Mouse (Mus musculus): ENCODE measurements around the gene Acer2. TPM values are rescaled to one million over a fixed set of nuclear protein-coding genes. Genes with fewer than 3 reads are reported as not detected.

Acer2 gene
- total and polyA plus RNA-seq, 3 experiments = 0.09 to 0.29 (median 0.13) TPM

DNA sequence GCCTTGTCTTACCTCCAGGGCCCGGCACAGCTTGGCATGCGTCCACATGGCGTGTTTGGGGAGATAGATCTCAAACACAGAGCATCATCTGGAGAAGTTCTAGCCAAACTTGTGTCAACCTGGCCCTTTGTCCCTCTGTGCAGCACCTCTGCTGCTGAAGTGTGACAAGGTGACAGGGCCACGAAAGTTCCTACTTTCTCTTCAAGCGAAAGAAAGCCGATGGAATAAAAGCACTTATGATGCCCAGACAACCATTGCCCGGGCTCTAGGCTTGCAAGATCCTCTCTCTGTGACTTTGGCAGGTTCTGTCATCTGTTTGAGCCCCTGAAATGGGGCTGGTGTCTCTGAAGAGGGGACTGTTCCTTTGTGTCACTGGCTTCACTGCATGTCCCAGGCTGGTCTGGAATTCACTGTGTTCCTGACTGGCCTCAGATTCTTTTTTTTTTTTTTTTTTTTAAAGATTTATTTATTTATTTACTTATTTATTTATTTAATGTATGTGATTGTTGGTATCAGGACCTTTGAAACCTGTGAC lies 56.0 kb downstream of the Acer2 start:
- Histone ChIP-seq H3K27ac (ENCODE audit: insufficient read depth, low read depth) (no peak overlapping the region), H3K4me2 (ENCODE audit: insufficient read depth, low read depth, poor library complexity, severe bottlenecking) (no peak overlapping the region)

DNA sequence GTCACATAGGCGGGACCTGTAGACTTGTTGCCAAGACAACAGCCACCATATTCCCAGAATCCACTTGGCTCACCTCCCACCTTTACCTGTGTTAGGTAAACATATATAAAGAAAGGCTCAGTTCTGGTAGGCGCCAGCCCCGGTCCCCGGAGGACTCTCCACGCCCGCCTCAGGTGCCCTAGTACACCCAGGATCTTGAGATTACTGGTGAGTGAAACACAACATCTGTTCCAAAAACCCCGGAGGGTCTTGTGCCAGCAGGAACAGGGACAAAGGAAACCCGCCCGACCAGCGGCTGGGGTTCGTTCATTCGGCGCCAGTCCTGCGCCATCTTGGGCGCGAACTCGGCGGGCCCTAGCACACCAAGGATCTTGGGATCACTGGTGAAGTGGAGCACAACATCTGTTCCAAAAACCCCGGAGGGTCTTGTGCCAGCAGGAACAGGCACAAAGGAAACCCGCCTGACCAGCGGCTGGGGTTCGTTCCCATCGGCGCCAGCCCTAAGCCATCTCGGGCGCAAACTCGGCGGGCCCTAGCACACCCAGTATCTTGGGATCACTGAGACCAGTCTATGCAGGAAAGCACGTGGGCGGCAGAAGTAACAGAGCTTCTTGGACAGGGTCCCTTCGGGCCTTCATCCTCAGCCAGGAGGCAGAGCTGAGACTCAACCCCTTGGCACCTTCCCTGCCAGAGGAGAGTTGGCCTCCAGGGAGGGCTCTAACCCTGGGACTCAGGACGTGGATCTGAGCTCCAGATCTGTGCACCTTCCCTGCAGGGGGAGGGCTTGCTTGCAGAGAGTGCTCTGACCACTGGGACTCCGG lies 56.6 kb downstream of the Acer2 start:
- TF ChIP-seq ZNF384 (IDR thresholded peaks at IDR 0.05; ENCODE audit: low read depth, low read length) (no peak), NELFE (IDR thresholded peaks at IDR 0.05; ENCODE audit: low read depth, low read length) (no peak), USF1 (IDR thresholded peaks at IDR 0.05; ENCODE audit: low read depth, low read length) (no peak), USF2 (conservative IDR thresholded peaks at IDR 0.05; ENCODE audit: low read depth, low read length) (no peak), CTCF (conservative IDR thresholded peaks at IDR 0.05 in 1 of 2, IDR thresholded peaks at IDR 0.05 in 1 of 2; ENCODE audit: low read depth in 2 of 2, low read length in 2 of 2) (no peak), POLR2A (IDR thresholded peaks at IDR 0.05; ENCODE audit: low read depth, low read length) (no peak), PAX5 (IDR thresholded peaks at IDR 0.05; ENCODE audit: low read length) (no peak), TCF12 (IDR thresholded peaks at IDR 0.05; ENCODE audit: low read depth, low read length) (no peak), EP300 (IDR thresholded peaks at IDR 0.05; ENCODE audit: low read length) (no peak), RCOR1 (conservative IDR thresholded peaks at IDR 0.05; ENCODE audit: low read depth, low read length) (no peak), RAD21 (IDR thresholded peaks at IDR 0.05; ENCODE audit: low read depth, low read length) (no peak), JUND (conservative IDR thresholded peaks at IDR 0.05; ENCODE audit: low read depth, low read length) (no peak), BHLHE40 (IDR thresholded peaks at IDR 0.05; ENCODE audit: low read depth, low read length) (no peak), CHD2 (IDR thresholded peaks at IDR 0.05; ENCODE audit: low read length) (no peak), ZKSCAN1 (IDR thresholded peaks at IDR 0.05; ENCODE audit: borderline replicate concordance, low read depth, low read length) (no peak)
- Histone ChIP-seq H3K4me1 (ENCODE audit: control insufficient read depth in 1 of 2, insufficient read depth in 2 of 2) (no peaks in the 10 kb centered on the region), H3K36me3 (replicated peaks in 1 of 2; ENCODE audit: control insufficient read depth in 1 of 2, insufficient read depth in 1 of 2, low read length in 1 of 2) (no peaks in the 10 kb centered on the region), H3K9me3 (replicated peaks; ENCODE audit: low read length) (no peaks in the 10 kb centered on the region), H3K27me3 (replicated peaks) (no peaks in the 10 kb centered on the region), H3K4me3 (replicated peaks in 1 of 3; ENCODE audit: low read depth in 2 of 3, low read length in 2 of 3, poor library complexity in 1 of 3) (no peak overlapping the region), H3K79me2 (replicated peaks; ENCODE audit: control insufficient read depth, extremely low read depth, insufficient read depth, poor library complexity, severe bottlenecking) (no peaks in the 10 kb centered on the region), H3K4me2 (ENCODE audit: insufficient read depth, low read depth, poor library complexity, severe bottlenecking) (no peak overlapping the region), H3K9ac (ENCODE audit: insufficient read depth, low read depth) (no peak overlapping the region), H3K27ac (ENCODE audit: insufficient read depth, low read depth) (no peak overlapping the region)
- in situ Hi-C loops (cut with MboI; ENCODE audit: low pct_ligation_motif_present, low pct_unique_long_range_greater_than_20kb, low sequenced_read_pairs) = no loop called here
- dilution Hi-C loops (cut with MboI; ENCODE audit: extremely low pct_ligation_motif_present, extremely low pct_unique_long_range_greater_than_20kb, low sequenced_read_pairs) = no loop called here
- no peak for DNase-seq (ENCODE audit: extremely low read depth)

More for the DNA sequence above, 56.0 kb downstream of the Acer2 start:
- H3K4me1 ChIP-seq (ENCODE audit: control insufficient read depth in 1 of 2, insufficient read depth in 2 of 2) = no peaks in the 10 kb centered on the region
- in situ Hi-C loops (cut with MboI; ENCODE audit: low pct_ligation_motif_present, low pct_unique_long_range_greater_than_20kb, low sequenced_read_pairs) = no loop called here
- H3K36me3 ChIP-seq (replicated peaks in 1 of 2; ENCODE audit: control insufficient read depth in 1 of 2, insufficient read depth in 1 of 2, low read length in 1 of 2) = no peaks in the 10 kb centered on the region
- H3K4me3 ChIP-seq (replicated peaks in 1 of 3; ENCODE audit: low read depth in 2 of 3, low read length in 2 of 3, poor library complexity in 1 of 3) = no peak overlapping the region
- TF ChIP-seq POLR2A (IDR thresholded peaks at IDR 0.05; ENCODE audit: low read depth, low read length) = no peak
- TF ChIP-seq MYC (IDR thresholded peaks at IDR 0.05; ENCODE audit: low read depth, low read length) = no peak
- TF ChIP-seq ZNF384 (IDR thresholded peaks at IDR 0.05; ENCODE audit: low read depth, low read length) = no peak
- TF ChIP-seq E2F4 (IDR thresholded peaks at IDR 0.05; ENCODE audit: insufficient replicate concordance, low read depth, low read length) = no peak
- TF ChIP-seq JUND (conservative IDR thresholded peaks at IDR 0.05; ENCODE audit: low read depth, low read length) = no peak
- no peak overlapping the region for H3K9ac ChIP-seq (ENCODE audit: insufficient read depth, low read depth)
- H3K79me2 ChIP-seq (replicated peaks; ENCODE audit: control insufficient read depth, extremely low read depth, insufficient read depth, poor library complexity, severe bottlenecking) = no peaks in the 10 kb centered on the region
- no peaks in the 10 kb centered on the region for H3K9me3 ChIP-seq (replicated peaks; ENCODE audit: low read length)
- DNase-seq (ENCODE audit: extremely low read depth) = no peak
- H3K27me3 ChIP-seq (replicated peaks) = no peaks in the 10 kb centered on the region
- dilution Hi-C loops (cut with MboI; ENCODE audit: extremely low pct_ligation_motif_present, extremely low pct_unique_long_range_greater_than_20kb, low sequenced_read_pairs) = no loop called here
